Mouse (Mus musculus): ENCODE results near the gene Usp50. TPM values are rescaled to one million over a fixed set of nuclear protein-coding genes. Genes with fewer than 3 reads are reported as not detected.

Usp50 gene
- polyA plus RNA-seq, 1 experiment from 2014 or later: 4.0 TPM

DNA sequence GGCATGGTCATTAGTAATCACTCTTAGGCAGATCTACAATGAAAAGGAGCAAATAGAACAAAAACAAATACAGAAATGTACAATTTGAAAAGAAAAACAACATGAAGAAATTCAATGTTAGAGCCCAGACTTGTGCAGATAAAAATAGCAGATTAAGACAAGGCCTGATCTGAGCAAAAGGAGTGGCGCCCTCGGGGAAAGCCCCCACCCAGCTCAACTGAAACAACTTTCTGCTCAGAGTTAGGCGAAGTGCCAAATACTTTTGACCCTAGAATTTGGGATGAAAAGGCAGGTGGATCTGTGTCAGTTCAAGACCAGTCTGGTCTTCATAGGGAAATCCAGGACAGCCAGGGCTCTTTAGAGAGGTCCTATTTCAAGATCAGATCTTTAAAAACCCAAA lies 117.3 kb downstream of the Usp50 start:
- Histone ChIP-seq H3K27ac (ENCODE audit: low read depth, low read length) (no peak overlapping the region), H3K36me3 (ENCODE audit: control insufficient read depth, insufficient read depth, low read length) (no peaks in the 10 kb centered on the region), H3K4me3 (ENCODE audit: low read depth, low read length) (no peak overlapping the region), H3K27me3 (ENCODE audit: control insufficient read depth, insufficient read depth, low read length) (no peaks in the 10 kb centered on the region), H3K9me3 (ENCODE audit: control insufficient read depth, low read length) (no peaks in the 10 kb centered on the region), H3K4me2 (ENCODE audit: low read depth, low read length, severe bottlenecking) (no peak overlapping the region), H3K4me1 (replicated peaks; ENCODE audit: control insufficient read depth, insufficient read depth, low read length) (no peaks in the 10 kb centered on the region), H3K9ac (ENCODE audit: low read length) (no peak overlapping the region)
- 96% methylated on average over 3 of the region's 3 CpGs for WGBS
- ATAC-seq (replicated peaks; ENCODE audit: low FRiP score) (no peak), DNase-seq (ENCODE audit: low spot score) (no peak)

DNA sequence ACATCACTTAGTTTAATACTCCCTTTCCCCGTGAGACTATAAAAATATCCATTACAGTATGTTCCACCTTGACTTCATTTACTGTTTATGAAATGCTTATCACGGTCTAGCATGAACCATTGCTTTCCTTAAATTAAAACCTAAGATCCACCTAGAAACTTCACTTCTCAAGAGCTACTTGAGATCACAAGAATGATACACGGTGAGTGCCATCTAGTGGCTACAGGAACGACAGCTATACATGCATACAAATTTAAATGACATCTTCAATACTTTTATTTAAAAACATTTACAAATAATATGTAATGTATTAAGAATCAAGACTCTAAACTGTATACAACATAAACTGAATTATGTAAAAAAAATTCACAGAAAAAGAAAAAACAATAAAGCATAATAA lies 119.8 kb downstream of the Usp50 start:
- no peaks in the 10 kb centered on the region for H3K4me1 ChIP-seq (replicated peaks; ENCODE audit: control insufficient read depth, insufficient read depth, low read length)
- 69% methylated on average over 4 of the region's 4 CpGs for WGBS
- no peak overlapping the region for H3K4me2 ChIP-seq (ENCODE audit: low read depth, low read length, severe bottlenecking)
- no peaks in the 10 kb centered on the region for H3K9me3 ChIP-seq (ENCODE audit: control insufficient read depth, low read length)
- no peak for ATAC-seq (replicated peaks; ENCODE audit: low FRiP score)
- H3K27me3 ChIP-seq (ENCODE audit: control insufficient read depth, insufficient read depth, low read length): no peaks in the 10 kb centered on the region
- H3K27ac ChIP-seq (ENCODE audit: low read depth, low read length): no peak overlapping the region
- no peak overlapping the region for H3K4me3 ChIP-seq (ENCODE audit: low read depth, low read length)
- H3K9ac ChIP-seq (ENCODE audit: low read length): no peak overlapping the region
- H3K36me3 ChIP-seq (ENCODE audit: control insufficient read depth, insufficient read depth, low read length): no peaks in the 10 kb centered on the region
- DNase-seq (ENCODE audit: low spot score): no peak

Other genes starting within 250 kb of the Usp50 start
- gene Slc27a2, start 231.1 kb downstream of the Usp50 start, polyA plus RNA-seq (2014; fragmentation: Nextera tagmentation; extraction: Ambion mirVana): 4.5 and 4.8 TPM in 2 replicates
- gene Hdc, start 164.2 kb downstream of the Usp50 start, polyA plus RNA-seq (2014; fragmentation: Nextera tagmentation; extraction: Ambion mirVana): 0.72 and 0.75 TPM in 2 replicates
- 78.5 and 87.1 TPM in 2 replicates for gene Gabpb1, start 107.1 kb downstream of the Usp50 start, polyA plus RNA-seq (2014; fragmentation: Nextera tagmentation; extraction: Ambion mirVana)
- gene Usp8, start 76.1 kb downstream of the Usp50 start, polyA plus RNA-seq (2014; fragmentation: Nextera tagmentation; extraction: Ambion mirVana): 45.7 and 50.6 TPM in 2 replicates
- 39.4 and 50.9 TPM in 2 replicates for gene Trpm7, start 92.8 kb upstream of the Usp50 start, polyA plus RNA-seq (2014; fragmentation: Nextera tagmentation; extraction: Ambion mirVana)
- 35.2 and 39.3 TPM in 2 replicates for gene Sppl2a, start 149.8 kb upstream of the Usp50 start, polyA plus RNA-seq (2014; fragmentation: Nextera tagmentation; extraction: Ambion mirVana)
- 11.3 and 13.1 TPM in 2 replicates for gene Ap4e1, start 225.2 kb upstream of the Usp50 start, polyA plus RNA-seq (2014; fragmentation: Nextera tagmentation; extraction: Ambion mirVana)

All from forebrain, embryonic 11.5 days (tissue).